Mouse (Mus musculus) stomach, postnatal 0 days (tissue): ENCODE data around the gene Olfr402.

Source experiments
- CTCF ChIP-seq: IDR thresholded peaks from 2 replicates; pipeline ENCODE4 v1.5.1; 2016; ENCODE audit warnings: antibody characterized with exemption, low read depth, mild to moderate bottlenecking, moderate library complexity
- EP300 ChIP-seq: optimal IDR thresholded peaks from 2 replicates; pipeline ENCODE3; 2016; ENCODE audit warnings: antibody characterized with exemption

- TF ChIP-seq CTCF: no peak
- TF ChIP-seq EP300: no peak
These were observed 32.6 kb downstream of the Olfr402 start, which contains the start of gene Olfr403 for GRCm38 (mm10) chr11:74185949-74186348.
